Mouse (Mus musculus) right cerebral cortex, postnatal 10 days (tissue): Measurements from ENCODE around the gene Tprn.

Experiments
- DNase-seq, 2 experiments: peaks; one replicate each; pipeline ENCODE4 v3.0.0; 2021; ENCODE audit warnings: low spot score in 2 of 2

Gene Tprn

GRCm38 (mm10) chr2:25265897-25266656 is 3.7 kb downstream of the Tprn start:
- no peak for DNase-seq

DNA sequence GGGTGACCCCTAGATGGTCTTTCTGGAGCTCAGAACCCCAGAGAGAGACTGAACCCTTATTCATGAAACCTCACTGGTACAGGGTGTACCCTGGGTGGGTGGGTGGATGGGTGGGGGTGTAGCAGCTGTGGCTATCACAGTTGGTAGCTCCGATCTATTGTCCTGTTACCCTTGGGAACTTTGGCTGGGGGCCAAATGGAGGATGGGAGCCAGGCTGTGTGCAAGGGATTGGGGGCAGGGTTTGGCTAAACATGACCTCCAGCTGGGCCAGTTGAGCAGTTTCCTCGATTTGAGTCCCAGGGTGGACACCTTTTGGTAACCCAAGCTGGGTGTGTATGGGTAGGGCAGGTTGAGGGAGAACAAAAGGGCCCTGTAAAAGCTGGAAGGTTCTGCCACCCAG is 4.3 kb downstream of the Tprn start:
- DNase-seq, result peak in 1 of 2 experiments; percentile 60

- DNase-seq, result no peak
Measured at GRCm38 (mm10) chr2:25267241-25267640, 4.8 kb downstream of the Tprn start.

DNA sequence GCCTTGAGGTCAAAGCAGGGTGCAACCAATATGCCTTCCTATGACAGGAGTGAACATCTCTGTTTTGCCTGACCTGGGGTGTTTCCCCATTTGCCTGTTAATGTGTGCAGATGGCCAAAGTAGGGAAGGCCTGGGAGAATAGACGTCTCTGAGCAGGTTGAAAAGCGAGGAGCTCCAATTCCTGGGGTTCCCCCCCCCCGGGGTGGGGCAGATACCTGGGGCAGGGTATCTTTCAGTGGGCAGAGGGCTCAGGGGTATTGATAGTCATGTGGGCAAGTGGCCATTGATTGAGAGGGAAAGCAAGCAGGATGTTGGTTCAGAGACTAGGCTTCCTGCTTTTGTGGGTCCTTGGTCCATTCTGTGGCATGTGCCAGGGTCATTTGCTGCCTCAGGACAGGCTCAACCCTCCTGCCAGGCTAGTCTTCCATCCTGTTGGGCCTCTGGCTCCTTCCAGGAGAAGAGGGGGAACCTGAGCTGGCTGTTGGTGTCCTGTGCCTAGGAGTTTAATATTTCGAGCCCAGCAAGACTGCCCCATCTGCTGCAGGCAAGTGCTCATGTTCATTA is 5.4 kb downstream of the Tprn start:
- DNase-seq, result no peak

GRCm38 (mm10) chr2:25271827-25272511 is 9.6 kb downstream of the Tprn start, which contains the start of the genes Ssna1 and Anapc2:
Ssna1 (minus strand) TSS chr2:25272438.
Anapc2 (plus strand) TSS chr2:25272478.
- peak; percentile 98 to 99 for DNase-seq

DNA sequence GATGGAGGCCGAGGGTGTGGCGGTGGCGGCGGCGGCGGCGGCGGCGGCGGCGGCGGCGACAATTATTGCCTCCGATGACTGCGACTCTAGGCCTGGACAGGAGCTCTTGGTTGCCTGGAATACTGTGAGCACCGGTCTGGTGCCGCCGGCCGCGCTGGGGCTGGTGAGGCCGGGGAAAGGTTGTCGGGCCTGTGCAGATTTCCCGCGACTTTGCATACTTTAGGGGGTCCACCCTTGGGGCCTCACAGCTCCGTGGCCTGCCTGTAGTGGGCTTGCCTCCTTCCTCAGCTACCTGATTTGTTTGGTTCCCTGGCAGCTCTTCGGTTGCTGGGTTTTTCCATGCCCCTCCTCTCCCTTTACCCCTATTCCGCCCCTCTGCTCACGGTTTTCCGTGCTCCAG is 10.1 kb downstream of the Tprn start:
- peak in 1 of 2 experiments; percentile 37 for DNase-seq

DNA sequence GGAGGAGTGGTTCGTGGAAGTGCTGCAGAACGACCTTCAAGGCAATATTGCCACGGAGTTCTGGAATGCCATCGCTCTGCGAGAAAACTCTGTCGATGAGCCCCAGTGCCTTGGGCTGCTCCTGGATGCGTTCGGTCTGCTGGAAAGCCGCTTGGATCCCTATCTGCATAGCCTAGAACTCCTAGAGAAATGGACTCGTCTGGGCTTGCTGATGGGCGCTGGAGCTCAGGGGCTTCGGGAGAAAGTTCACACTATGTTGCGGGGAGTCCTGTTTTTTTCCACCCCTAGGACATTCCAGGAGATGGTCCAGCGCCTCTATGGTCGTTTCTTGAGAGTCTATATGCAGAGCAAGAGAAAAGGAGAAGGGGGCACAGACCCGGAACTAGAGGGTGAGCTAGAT is 10.6 kb downstream of the Tprn start:
- DNase-seq, result no peak

DNA sequence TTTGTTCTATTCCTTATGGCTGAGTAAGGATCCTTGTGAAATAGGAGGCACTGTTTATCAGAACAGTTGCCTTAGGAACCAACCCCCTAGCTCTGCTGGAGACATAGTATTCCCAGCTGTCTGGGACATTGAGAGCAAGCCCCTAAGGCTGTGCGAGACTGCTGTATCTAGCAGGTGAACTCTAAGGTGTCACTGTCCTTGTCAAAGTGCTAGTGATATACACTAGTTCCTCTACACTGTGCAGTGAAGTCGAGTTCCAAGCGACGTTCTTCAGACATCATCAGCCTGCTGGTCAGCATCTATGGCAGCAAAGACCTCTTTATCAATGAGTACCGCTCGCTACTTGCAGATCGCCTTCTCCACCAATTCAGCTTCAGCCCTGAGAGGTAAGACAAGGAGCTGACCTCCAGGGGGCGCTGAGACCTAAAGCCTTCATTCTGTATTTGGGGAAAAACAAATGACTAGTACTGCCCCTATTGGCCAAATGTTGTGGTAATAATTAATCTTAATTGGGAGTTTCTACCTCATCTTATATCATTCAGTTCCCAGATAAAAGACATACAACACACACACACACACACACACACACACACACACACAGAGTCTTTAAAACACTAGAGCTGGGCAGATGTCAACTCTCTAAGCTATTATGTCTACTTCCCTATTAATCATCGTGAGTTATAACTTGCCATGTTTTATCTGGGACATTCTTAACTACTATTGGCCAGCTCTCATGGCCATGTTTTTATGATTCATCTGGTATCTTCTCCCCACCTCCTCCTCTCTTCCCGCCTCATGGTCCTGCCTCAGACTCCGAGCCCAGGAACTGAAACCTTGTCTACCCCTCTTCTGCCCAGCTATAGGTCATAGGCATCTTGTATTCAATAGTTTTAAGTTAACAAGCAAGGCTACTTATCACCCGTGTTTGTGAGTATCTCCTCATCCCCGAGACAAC is 16.8 kb downstream of the Tprn start:
- peak; percentile 72 to 86 for DNase-seq

DNA sequence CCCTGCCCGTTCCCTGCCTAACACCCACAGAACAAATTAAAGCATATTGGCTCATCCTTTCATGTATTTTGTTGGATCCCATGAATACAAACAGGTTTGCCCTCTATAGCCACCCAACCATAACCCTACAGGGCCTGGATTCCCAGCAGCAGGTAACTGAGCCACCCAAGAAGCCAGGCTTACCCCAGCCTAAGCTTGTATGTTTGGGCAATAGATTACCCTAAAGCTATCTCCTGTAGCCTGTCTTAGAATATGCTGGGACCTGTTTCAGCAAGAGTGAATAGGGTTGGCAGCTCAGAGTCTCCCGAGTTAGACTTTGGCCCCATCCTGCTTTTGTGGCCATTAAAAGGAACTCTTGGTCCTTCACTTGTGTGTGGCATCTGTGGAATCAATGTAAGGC is 23.1 kb downstream of the Tprn start:
- DNase-seq, result no peak

DNA sequence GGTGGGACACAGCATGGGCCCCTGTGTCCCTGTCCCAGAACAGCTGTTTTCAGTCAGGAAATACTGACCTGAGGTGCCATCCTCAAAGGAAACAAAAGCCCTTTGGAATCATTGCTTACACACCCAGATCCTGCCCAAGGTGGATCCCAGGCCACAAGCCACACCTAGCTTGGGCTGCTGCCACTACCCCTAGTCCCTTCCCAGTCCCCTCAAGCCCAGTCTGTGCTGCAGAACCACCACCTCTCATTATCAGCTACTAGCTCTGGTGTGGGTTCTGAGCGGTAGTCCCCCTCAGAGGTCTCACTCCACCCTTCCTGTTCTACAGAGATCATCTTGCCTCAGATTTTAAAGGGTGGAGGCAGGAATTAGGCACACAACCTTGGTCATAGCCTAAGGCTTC is 23.9 kb downstream of the Tprn start:
- no peak for DNase-seq

DNA sequence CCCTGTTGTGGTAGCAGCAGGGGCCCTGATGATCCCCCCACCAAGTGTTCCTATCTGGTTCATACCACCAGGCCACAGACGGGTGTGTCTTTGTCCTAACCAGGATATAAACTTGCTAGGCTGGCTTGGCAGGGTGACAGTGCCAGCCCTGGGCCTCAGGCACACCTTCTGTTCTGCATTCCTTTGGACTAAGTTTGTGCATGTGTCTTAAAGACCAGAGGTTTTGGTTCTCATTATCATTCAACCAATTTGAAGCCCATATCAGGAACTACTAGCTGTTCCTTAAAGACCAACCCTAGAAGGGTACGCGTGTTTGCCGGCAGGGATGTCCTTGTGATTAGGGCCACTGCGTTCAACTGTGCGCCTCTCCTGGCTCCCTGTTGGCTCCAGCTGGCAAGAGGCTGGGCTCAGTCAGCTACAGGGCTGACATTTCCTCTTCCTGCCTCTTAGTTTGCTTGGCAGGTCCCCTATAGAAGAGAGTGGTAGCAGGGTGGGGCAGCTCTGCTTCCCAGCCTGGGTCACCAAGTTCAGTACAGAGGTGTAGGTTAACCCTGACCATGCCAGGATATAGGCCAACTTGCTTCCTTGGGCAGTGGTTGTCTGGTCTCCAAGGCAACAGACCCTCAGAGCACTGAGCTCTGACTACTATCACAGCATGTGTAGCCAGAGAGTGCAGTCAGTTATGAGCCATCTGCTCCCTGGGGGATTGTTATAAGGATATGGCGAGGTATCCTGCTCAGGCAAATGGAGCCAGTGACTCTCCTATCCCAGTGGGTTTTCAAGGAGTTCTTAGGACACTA is 24.6 kb downstream of the Tprn start:
- DNase-seq, result peak in 1 of 2 experiments; percentile 69

DNA sequence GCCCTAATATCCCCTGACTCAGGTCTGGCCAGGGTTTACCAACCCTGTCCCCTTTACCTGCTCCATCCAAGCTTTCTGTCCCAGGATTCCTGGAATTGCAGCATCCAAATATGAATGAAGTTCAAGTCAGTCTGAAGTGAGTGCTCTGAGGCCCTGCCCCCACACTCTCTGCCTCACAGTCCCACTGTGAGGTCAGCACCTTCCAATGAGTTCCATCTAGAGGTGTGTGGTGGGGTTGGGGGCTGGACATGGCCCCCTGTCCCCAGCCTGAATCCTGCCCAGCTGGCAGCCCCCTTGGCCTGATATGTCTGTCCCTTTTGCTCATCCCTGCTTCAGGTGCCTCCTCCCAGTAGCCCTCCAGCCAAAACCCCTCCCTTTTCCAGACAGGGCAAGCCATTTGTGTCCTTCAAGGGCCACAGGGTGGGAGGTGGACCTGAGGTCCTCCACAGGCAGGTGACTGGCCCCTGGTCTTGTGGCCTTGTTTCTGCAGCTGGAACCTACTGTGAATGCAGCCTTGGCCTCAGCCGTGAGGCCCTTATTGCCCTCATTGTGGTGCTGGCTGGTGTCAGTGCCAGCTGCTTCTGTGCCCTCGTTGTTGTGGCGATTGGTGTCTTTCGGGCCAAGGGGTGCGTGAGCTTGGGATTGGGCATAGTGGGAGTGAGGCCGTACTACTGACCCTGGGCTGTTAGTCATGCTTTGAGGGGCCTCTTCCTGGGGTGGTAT is 25.7 kb downstream of the Tprn start, which contains the start of gene Tmem210:
TSS of gene Tmem210 (plus strand) at position 219 of the 723 bp plus-strand sequence.
- no peak for DNase-seq

DNA sequence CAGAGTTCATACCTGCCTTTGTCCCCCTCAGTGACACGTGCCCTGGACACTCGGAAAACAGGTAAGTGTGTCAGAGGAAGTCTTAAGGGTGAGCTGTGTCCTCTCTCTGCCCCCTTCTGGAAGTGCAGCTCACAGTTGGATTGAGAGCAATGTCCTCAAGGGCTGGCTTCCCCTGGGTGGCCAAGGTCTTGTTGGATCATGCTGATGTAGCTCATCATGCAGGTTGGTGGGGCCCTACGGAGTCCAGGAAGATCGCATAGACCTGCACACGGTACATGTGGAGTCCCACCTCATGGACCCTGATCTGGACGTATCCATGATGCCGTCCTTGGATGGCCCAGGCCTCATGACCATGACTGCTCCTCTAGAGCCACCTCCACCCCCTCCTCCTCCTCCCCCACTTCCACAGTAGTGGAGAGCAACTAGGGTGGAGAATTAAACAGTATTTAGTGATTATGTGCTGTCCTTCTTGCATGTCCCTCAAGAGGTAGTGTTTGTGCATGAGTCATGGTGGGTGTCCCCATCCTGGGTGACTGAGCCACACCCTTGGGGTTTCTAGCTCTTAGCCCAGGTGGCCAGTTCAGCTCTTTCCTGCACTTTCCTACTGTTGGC is 26.4 kb downstream of the Tprn start:
- DNase-seq, result no peak

DNA sequence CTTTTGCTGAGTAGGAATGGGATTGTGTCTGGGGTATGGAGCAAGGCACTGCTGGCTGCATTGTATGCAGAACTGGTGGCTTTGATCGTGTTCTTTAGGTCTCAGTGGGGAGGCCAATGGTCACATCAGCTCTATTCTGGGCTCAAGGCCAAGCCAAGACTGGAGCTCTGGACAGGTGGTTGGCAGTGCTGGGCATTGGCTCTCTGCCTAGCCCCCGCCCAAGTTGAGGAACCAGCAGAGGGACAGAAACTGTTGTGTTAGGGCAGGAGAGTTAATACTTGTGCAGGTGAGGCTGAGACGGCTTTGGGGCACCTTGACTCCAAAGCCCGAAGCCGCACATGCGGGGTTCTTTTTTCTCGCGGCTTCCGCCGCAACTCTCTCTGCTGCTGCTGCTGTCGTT is 27.2 kb downstream of the Tprn start, which contains the start of gene Lrrc26:
TSS of gene Lrrc26 (plus strand) at position 265 of the 400 bp plus-strand sequence.
- DNase-seq, result peak in 1 of 2 experiments; percentile 74

GRCm38 (mm10) chr2:25290101-25290815 is 27.8 kb downstream of the Tprn start:
- peak; percentile 78 to 81 for DNase-seq

DNA sequence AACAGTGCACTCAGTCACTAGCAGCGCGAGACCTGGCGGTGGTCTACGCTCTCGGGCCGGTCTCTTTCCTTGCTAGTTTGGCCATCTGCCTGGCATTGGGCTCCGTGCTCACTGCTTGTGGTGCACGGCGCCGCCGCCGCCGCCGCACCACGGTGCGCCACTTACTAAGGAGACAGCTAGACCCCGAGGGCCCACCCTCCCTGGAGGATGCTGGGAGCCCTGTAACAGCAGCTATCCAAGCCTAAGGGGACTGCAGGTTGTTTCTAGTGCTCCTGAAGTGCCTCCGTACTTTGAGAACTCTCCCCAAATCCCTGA is 28.4 kb downstream of the Tprn start:
- peak; percentile 76 to 82 for DNase-seq

GRCm38 (mm10) chr2:25291184-25292053 is 29.0 kb downstream of the Tprn start:
- no peak for DNase-seq

- peak in 1 of 2 experiments; percentile 70 for DNase-seq
Measured at GRCm38 (mm10) chr2:25292054-25292544, 29.7 kb downstream of the Tprn start.
